Mouse (Mus musculus) hindbrain, embryonic 12.5 days (tissue): Measurements from ENCODE around the gene Nck1. TPM values are rescaled to one million over a fixed set of nuclear protein-coding genes. Genes with fewer than 3 reads are reported as not detected.

ENCODE experiments used
- ATAC-seq: fragments of 200-750 bp; cut with Nextera tagmentation; 2 replicates; pipeline ENCODE4 v1.8.0; 2017; ENCODE audit warnings: moderate TSS enrichment; ENCODE audit not compliant: low FRiP score
- H3K27ac ChIP-seq: fragments of 300-500 bp; sonication (generic); 2 replicates; pipeline ENCODE4 v1.5.1; 2016; ENCODE audit warnings: mild to moderate bottlenecking
- H3K27me3 ChIP-seq: fragments of 300-500 bp; sonication (generic); 2 replicates; pipeline ENCODE4 v1.6.1; 2016; ENCODE audit warnings: mild to moderate bottlenecking
- H3K36me3 ChIP-seq: fragments of 300-500 bp; sonication (generic); 2 replicates; pipeline ENCODE4 v1.6.1; 2016; ENCODE audit warnings: mild to moderate bottlenecking
- H3K4me1 ChIP-seq: fragments of 300-500 bp; sonication (generic); 2 replicates; pipeline ENCODE4 v1.6.1; 2016
- H3K4me2 ChIP-seq: fragments of 300-500 bp; sonication (generic); replicated peaks from 2 replicates; pipeline ENCODE4 v1.6.1; 2016; ENCODE audit warnings: mild to moderate bottlenecking
- H3K4me3 ChIP-seq: fragments of 300-500 bp; sonication (generic); 2 replicates; pipeline ENCODE4 v1.5.1; 2016; ENCODE audit warnings: mild to moderate bottlenecking
- H3K9ac ChIP-seq: fragments of 300-500 bp; sonication (generic); 2 replicates; pipeline ENCODE4 v1.6.1; 2016; ENCODE audit warnings: mild to moderate bottlenecking, moderate library complexity
- H3K9me3 ChIP-seq: fragments of 300-500 bp; sonication (generic); replicated peaks from 2 replicates; pipeline ENCODE4 v1.6.1; 2016; ENCODE audit warnings: mild to moderate bottlenecking
- WGBS: fragments of 180-500 bp; shearing (Covaris S2); methylation state at CpG from one replicate; pipeline ENCODE4 v1.1.7; 2016; 5-methylcytosine and 5-hydroxymethylcytosine counted together
- polyA plus RNA-seq: library from polyadenylated mRNA; unstranded; fragments of >200 nt; fragmentation: Nextera tagmentation; extraction: Ambion mirVana; gene quantifications from 2 replicates; pipeline ENCODE4 v1.2.1, GENCODE M21; 2016

Gene Nck1
- polyA plus RNA-seq, 1 experiment from 2014 or later = 68.5 TPM

DNA sequence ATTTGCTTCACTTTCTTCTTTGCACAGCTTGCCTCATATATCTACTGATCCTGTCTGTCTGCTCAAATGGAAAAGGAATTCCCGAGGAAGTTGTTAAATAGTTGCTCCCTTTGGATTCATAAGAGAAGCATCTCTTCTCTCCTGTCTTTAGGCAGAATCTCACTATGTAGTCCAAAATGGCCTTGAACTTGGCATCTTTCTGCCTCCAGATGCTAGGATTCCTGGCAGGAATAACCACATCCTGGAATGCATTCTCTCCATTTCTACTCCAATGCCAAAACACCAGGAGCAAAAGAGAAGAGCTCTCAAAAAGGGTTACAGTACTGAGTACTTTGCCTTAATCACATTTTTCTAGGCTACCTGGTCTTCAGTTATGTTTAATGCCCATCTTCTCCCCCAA, 14.6 kb downstream of the Nck1 start:
- no peak overlapping the region for H3K4me2 ChIP-seq
- ATAC-seq = no peak
- H3K27ac ChIP-seq = no peak overlapping the region
- 87% methylated on average over 1 of the region's 1 CpGs for WGBS
- H3K9ac ChIP-seq = no peak overlapping the region
- no peaks in the 10 kb centered on the region for H3K36me3 ChIP-seq
- H3K4me3 ChIP-seq = no peak overlapping the region
- no peaks in the 10 kb centered on the region for H3K4me1 ChIP-seq
- H3K9me3 ChIP-seq = peaks cover 4% of the 10 kb centered on the region; the same call in 1 of the 2 replicates
- no peaks in the 10 kb centered on the region for H3K27me3 ChIP-seq

- no peak overlapping the region for H3K4me3 ChIP-seq
- WGBS = 88% methylated on average over 2 of the region's 2 CpGs
- no peak overlapping the region for H3K9ac ChIP-seq
- H3K4me2 ChIP-seq = no peak overlapping the region
- ATAC-seq = no peak
- no peaks in the 10 kb centered on the region; the same call in 1 of the 2 replicates for H3K9me3 ChIP-seq
- H3K36me3 ChIP-seq = no peaks in the 10 kb centered on the region
- H3K27ac ChIP-seq = no peak overlapping the region
- no peaks in the 10 kb centered on the region for H3K27me3 ChIP-seq
- H3K4me1 ChIP-seq = 0 out of 2 replicates have a peak, but pooled peaks cover 2% of the 10 kb centered on the region
These were observed 20.7 kb downstream of the Nck1 start for GRCm38 (mm10) chr9:100525225-100525624.

DNA sequence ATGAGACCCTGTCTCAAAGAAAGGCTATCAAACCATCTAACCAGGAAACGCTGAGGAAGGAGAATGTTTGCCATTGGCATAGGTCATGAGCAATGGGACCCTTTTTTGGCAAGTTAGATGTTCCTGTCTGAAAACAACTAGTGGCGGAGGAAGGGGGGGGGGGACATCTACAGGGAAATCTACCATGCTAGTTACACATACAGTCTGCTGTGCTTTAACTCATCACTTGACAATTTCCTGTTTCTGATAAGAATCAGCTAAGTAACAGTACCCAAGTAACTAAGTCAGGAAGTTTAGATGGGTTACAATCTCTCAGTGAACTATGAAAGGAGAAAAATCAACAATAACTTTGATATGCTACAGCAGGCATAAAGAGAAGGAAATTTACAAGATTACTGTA, 23.9 kb downstream of the Nck1 start:
- Histone ChIP-seq H3K4me2 (no peak overlapping the region), H3K36me3 (no peaks in the 10 kb centered on the region), H3K9me3 (no peaks in the 10 kb centered on the region), H3K27me3 (no peaks in the 10 kb centered on the region), H3K4me3 (no peak overlapping the region), H3K9ac (no peak overlapping the region), H3K4me1 (0 out of 2 replicates have a peak, but pooled peaks cover 2% of the 10 kb centered on the region), H3K27ac (no peak overlapping the region)
- no peak for ATAC-seq
- whole genome bisulfite sequencing = 71% methylated on average over 2 of the region's 2 CpGs

- Histone ChIP-seq H3K4me2 (no peak overlapping the region), H3K36me3 (no peaks in the 10 kb centered on the region), H3K27me3 (no peaks in the 10 kb centered on the region), H3K4me3 (no peak overlapping the region), H3K4me1 (0 out of 2 replicates have a peak, but pooled peaks cover 2% of the 10 kb centered on the region), H3K9ac (no peak overlapping the region), H3K27ac (no peak overlapping the region), H3K9me3 (no peaks in the 10 kb centered on the region)
- WGBS = 0% methylated on average over 2 of the region's 2 CpGs
- no peak for ATAC-seq
These were observed 25.3 kb downstream of the Nck1 start for GRCm38 (mm10) chr9:100520586-100520985.

DNA sequence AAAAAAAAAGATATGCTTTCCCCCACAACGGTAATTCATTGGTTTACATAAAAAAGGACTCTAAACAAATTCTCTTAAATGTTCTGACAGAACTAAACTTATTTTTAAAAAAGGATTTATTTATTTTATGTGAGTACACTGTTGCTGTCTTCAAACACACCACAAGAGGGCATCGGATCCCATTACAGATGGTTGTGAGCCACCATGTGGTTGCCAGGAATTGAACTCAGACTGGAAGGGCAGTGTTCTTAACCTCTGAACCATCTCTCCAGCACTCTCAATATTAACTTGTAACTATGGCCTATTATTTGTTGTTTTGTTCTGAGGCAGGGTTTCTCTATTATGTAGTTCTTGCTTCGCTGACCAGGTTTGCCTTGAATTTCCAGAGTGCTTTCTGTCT, 25.9 kb downstream of the Nck1 start:
- 95% methylated on average over 3 of the region's 3 CpGs for WGBS
- ATAC-seq = no peak

GRCm38 (mm10) chr9:100507581-100507980, 38.4 kb downstream of the Nck1 start:
- no peaks in the 10 kb centered on the region for H3K27me3 ChIP-seq
- no peak overlapping the region for H3K9ac ChIP-seq
- no peak overlapping the region for H3K4me2 ChIP-seq
- no peak for ATAC-seq
- no peak overlapping the region for H3K4me3 ChIP-seq
- no peaks in the 10 kb centered on the region for H3K9me3 ChIP-seq
- H3K27ac ChIP-seq = no peak overlapping the region
- H3K4me1 ChIP-seq = no peaks in the 10 kb centered on the region
- H3K36me3 ChIP-seq = no peaks in the 10 kb centered on the region
- 88% methylated on average over 2 of the region's 2 CpGs for WGBS

More for the DNA sequence above, 25.9 kb downstream of the Nck1 start:
- H3K27ac ChIP-seq = no peak overlapping the region
- H3K4me1 ChIP-seq = 0 out of 2 replicates have a peak, but pooled peaks cover 2% of the 10 kb centered on the region
- H3K27me3 ChIP-seq = no peaks in the 10 kb centered on the region
- no peak overlapping the region for H3K9ac ChIP-seq
- H3K4me2 ChIP-seq = no peak overlapping the region
- H3K36me3 ChIP-seq = no peaks in the 10 kb centered on the region
- H3K9me3 ChIP-seq = no peaks in the 10 kb centered on the region
- H3K4me3 ChIP-seq = no peak overlapping the region

GRCm38 (mm10) chr9:100506652-100507051, 39.3 kb downstream of the Nck1 start:
- no peak overlapping the region for H3K4me2 ChIP-seq
- H3K4me1 ChIP-seq = no peaks in the 10 kb centered on the region
- no peak overlapping the region for H3K9ac ChIP-seq
- no peaks in the 10 kb centered on the region for H3K27me3 ChIP-seq
- H3K9me3 ChIP-seq = no peaks in the 10 kb centered on the region
- ATAC-seq = no peak
- H3K27ac ChIP-seq = no peak overlapping the region
- H3K36me3 ChIP-seq = no peaks in the 10 kb centered on the region
- 87% methylated on average over 2 of the region's 2 CpGs for WGBS
- H3K4me3 ChIP-seq = no peak overlapping the region

- no peaks in the 10 kb centered on the region for H3K4me1 ChIP-seq
- no peaks in the 10 kb centered on the region for H3K36me3 ChIP-seq
- no peak overlapping the region for H3K4me3 ChIP-seq
- no peak overlapping the region for H3K9ac ChIP-seq
- no peak overlapping the region for H3K27ac ChIP-seq
- no peaks in the 10 kb centered on the region for H3K27me3 ChIP-seq
- 93% methylated on average over 4 of the region's 4 CpGs for WGBS
- no peaks in the 10 kb centered on the region for H3K9me3 ChIP-seq
- no peak for ATAC-seq
- H3K4me2 ChIP-seq = no peak overlapping the region
These were observed 40.4 kb downstream of the Nck1 start for GRCm38 (mm10) chr9:100505498-100505897.

- no peak for ATAC-seq
- Histone ChIP-seq H3K27ac (no peak overlapping the region), H3K4me2 (no peak overlapping the region), H3K4me3 (no peak overlapping the region), H3K27me3 (no peaks in the 10 kb centered on the region), H3K36me3 (peaks cover 7% of the 10 kb centered on the region; the same call in 1 of the 2 replicates), H3K9me3 (no peaks in the 10 kb centered on the region), H3K9ac (no peak overlapping the region), H3K4me1 (no peaks in the 10 kb centered on the region)
- WGBS = 94% methylated on average over 5 of the region's 5 CpGs
These were observed 52.2 kb downstream of the Nck1 start for GRCm38 (mm10) chr9:100493611-100494261.

- no peaks in the 10 kb centered on the region for H3K36me3 ChIP-seq
These were observed 54.5 kb downstream of the Nck1 start for GRCm38 (mm10) chr9:100491424-100491823.

DNA sequence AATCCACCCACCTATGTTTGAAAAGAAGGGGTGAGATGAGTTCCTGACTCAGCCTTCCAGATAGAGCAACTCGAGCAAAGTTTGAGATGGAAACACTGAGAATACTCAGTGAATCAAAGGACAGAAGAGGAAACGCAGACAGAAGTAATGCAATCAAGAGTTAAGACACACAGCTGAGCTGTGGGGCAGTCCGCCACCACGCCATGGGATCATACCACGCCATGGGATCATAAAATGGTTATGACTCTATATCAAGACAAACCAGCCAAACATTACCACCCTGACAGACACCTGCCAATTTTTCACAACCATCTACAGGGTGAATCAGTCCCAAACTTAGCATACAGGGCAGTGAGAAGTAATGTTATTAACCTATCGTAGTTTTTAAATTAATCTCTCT, 57.0 kb downstream of the Nck1 start:
- Histone ChIP-seq H3K9ac (no peak overlapping the region), H3K27ac (no peak overlapping the region), H3K4me2 (no peak overlapping the region), H3K4me1 (no peaks in the 10 kb centered on the region), H3K27me3 (no peaks in the 10 kb centered on the region), H3K36me3 (no peaks in the 10 kb centered on the region), H3K9me3 (no peaks in the 10 kb centered on the region), H3K4me3 (no peak overlapping the region)
- 97% methylated on average over 6 of the region's 6 CpGs for WGBS
- ATAC-seq = no peak

More at GRCm38 (mm10) chr9:100491424-100491823, 54.5 kb downstream of the Nck1 start:
- Histone ChIP-seq H3K27ac (no peak overlapping the region), H3K4me3 (no peak overlapping the region), H3K9me3 (no peaks in the 10 kb centered on the region), H3K4me2 (no peak overlapping the region), H3K9ac (no peak overlapping the region), H3K27me3 (no peaks in the 10 kb centered on the region), H3K4me1 (no peaks in the 10 kb centered on the region)
- 87% methylated on average over 1 of the region's 1 CpGs for WGBS
- ATAC-seq = no peak

GRCm38 (mm10) chr9:100488056-100488713, 57.7 kb downstream of the Nck1 start:
- Histone ChIP-seq H3K4me2 (no peak overlapping the region), H3K36me3 (no peaks in the 10 kb centered on the region), H3K9ac (no peak overlapping the region), H3K4me1 (no peaks in the 10 kb centered on the region), H3K27me3 (no peaks in the 10 kb centered on the region), H3K27ac (no peak overlapping the region), H3K4me3 (no peak overlapping the region), H3K9me3 (no peaks in the 10 kb centered on the region)
- 75% methylated on average over 7 of the region's 7 CpGs for WGBS
- no peak for ATAC-seq

- Histone ChIP-seq H3K36me3 (no peaks in the 10 kb centered on the region), H3K9me3 (no peaks in the 10 kb centered on the region), H3K27ac (no peak within 1 kb of the TSS), H3K4me1 (0 out of 2 replicates have a peak, but pooled peaks cover 3% of the 10 kb centered on the region), H3K4me2 (no peak within 1 kb of the TSS), H3K4me3 (no peak within 1 kb of the TSS), H3K9ac (no peak within 1 kb of the TSS), H3K27me3 (no peaks in the 10 kb centered on the region)
- ATAC-seq = no peak
- WGBS = 85% methylated on average over 5 of the region's 5 CpGs
These were observed 59.5 kb downstream of the Nck1 start, which contains the start of gene Il20rb for GRCm38 (mm10) chr9:100486431-100486830. Gene Il20rb (minus strand): TSS chr9:100486788.
